Mouse (Mus musculus): ENCODE measurements around the gene Cel.

Gene Cel

GRCm38 (mm10) chr2:28536766-28537633 is 26.2 kb downstream of the Cel start:
- DNase-seq: no peak

GRCm38 (mm10) chr2:28536166-28536565 is 27.0 kb downstream of the Cel start:
- DNase-seq: peak; percentile 33

DNA sequence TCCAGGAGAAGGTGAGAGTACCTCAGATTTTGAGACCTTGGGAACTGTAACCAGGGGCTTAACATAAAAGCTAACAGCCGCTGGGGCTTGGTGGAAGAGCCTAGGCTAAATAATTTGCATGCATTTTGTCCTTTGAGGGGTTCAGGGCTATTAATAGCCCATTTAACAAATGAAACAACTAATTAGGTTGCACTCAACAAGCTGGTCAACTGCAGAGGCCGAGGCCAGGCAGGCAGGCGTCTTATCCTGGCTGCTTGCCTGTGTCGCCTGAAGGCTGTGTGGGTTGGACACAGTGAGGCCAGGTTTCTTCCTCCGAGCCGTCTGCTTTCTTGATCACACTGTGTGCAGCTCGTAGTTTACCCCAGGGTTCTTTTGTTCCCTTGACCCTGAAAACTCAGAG is 27.6 kb downstream of the Cel start:
- DNase-seq: no peak

GRCm38 (mm10) chr2:28535263-28535540 is 28.0 kb downstream of the Cel start:
- DNase-seq: peak; percentile 54

- DNase-seq: peak; percentile 72
Observed at GRCm38 (mm10) chr2:28534436-28535262, 28.6 kb downstream of the Cel start.

DNA sequence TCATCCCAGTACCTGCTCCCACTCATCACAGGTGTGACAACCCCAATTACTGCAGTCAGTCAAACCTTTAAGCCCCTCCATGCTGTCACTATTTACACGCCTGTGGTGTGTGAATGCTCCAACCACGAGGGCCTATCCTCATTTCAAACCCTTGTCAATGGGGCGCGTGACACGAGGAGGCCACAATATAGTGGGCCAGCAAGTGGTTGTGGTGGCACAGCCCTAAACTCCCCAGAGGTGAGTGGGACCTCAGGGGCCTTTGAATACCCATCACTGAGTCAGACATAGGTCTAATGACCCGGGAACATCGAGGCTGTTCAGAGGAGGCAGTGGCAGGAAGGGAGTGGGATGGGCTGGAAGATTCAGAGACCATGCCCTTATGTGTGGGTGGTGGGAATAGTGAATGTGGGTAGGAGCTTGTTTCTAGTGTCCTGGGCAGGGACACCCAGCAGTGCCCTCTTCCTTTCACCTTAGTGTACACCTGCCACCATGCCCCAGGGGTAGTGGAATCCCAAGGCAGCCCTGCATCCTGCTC is 29.2 kb downstream of the Cel start:
- no peak for DNase-seq

DNA sequence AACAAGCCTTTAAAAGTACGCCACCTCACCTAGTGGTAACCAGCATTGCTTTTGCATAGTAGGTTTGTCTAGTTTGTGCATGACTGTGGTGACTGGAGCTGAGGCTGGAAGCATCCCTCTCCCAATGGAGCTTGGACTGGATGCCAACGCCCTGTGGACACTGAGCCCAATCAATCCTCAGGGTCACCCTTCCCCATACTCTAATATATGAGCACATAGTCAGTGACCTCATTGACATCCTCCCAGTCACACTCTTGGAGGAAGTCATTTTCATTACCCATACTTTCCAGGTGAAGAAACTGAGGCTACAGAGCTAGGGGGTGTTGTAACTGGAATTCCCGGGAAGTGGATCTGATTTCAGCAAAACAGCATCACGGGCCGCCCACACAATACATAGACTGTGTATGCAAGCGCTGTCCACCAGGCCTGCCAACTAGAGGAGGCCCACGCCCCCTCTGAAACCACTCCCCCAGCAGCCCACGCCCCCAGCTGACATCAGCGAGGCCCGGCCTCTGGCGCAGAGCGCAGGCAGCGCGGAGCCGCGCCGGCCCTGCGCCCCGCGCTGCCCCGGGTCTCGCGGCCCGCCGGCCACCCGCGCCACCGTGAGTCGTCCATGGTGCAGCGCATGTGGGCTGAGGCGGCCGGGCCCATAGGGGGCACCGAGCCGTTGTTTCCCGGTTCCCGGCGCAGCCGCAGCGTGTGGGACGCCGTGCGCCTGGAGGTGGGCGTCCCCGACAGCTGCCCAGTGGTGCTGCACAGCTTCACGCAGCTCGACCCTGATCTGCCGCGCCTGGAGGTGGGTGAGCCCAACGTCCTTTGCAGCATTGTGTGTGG is 30.0 kb downstream of the Cel start:
- DNase-seq: peak; percentile 93

DNA sequence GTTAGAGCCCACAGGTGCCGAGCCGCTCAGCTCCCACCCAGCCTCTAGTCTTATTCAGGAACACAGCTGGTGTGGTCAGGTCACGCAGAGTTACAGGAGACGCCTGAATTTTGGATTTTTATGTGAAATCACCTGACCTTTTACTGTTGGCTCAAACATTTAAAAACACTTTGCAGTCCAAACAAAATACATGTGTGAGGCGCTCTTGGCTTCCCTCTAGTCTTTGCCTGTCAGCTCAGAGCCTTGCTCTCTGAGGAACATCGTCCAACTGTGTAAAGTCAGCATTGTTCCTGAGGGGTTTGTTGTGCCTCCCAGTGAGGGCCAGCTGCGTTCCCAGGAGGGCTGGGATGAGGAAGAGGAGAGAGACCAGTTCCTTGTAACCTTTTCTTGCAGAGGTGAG is 32.9 kb downstream of the Cel start:
- DNase-seq: no peak

DNA sequence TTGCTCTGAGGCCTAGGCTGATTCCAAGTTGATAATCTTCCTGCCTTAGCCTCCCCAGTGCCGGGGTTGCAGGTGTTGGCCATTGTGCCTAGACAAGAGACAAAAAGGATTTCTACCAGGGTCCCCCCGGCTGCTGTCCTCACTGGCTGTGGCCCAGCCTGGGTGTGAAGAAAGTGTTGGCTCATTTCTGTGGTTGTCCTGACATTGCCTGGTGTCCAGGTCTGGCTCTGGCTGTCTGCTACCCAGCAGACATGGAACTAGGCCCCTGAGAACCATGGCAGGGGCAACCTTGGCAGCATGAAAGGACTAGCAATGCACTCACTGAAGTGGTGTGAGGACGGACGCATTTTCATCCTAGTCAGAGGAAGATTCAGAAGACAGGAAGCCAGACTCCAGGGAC is 33.3 kb downstream of the Cel start:
- DNase-seq: no peak

GRCm38 (mm10) chr2:28528354-28528730 is 34.9 kb downstream of the Cel start:
- DNase-seq: no peak

DNA sequence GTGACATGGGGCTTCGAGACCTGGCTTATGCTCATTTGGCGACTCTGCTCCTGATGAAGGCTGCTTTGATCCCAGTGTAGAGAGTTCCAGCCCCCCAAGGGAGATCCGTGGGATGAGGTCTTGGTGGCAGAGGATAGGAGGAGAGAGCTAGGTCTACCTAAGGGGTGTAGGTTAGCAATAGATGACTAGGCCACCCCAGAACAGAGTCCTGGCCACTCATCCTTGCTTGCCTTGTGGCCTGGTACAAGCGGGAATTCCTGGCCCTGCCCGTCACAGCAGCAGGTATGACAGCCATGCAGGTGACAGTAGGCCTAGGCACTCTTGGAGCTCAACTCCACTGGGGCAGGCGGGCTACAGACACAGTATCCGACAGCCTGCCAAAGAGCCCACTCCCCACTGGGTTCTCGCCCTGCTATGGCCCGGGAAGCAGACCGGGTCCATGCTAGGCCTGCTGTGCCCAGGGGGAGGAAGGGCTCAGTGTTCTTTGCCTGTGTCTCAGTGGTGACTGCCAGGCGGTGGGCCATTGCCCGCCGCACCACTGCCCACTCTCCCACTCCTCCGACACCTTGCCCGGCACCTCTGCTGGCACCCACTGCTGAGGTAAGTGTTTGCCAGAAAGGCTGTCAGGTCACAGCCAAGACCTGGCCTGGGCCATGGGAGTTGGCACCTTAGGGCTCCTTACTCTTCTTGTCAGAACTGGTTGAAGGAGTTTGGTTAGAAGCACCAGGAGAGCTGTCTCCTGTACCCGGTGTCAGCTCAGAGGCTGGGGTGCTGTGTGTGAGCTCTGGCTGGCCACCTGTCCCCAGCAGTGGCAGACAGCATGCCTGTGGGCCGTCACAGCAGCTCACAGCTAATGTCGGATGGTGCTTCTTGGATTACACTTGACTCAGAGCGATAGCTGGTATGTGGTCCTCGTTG is 35.5 kb downstream of the Cel start:
- DNase-seq: no peak

- DNase-seq: peak; percentile 51
Observed at GRCm38 (mm10) chr2:28525943-28526876, 37.0 kb downstream of the Cel start.

- DNase-seq: peak; percentile 79
Observed at GRCm38 (mm10) chr2:28525219-28525942, 37.8 kb downstream of the Cel start.

DNA sequence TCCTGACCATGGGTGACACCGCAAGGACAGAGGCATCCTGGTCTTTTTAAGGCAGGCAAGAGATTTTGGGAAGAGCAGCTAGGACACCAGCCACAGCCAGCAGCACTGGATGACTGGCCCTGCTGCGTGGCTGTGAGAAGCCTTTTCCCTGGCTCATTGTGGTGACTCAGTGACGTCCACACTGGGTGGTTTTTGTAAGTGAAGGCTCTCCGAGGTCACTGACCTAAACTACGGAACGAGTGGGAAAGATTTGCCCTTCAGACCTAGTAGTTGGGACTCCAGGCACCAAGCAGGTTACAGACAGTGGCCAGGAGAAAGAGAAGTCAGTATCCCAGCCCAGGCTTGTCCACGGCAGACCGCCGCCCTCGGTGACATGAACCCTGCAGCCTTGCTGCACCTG is 38.8 kb downstream of the Cel start:
- no peak for DNase-seq

GRCm38 (mm10) chr2:28523643-28524117 is 39.5 kb downstream of the Cel start:
- DNase-seq: peak; percentile 47

DNA sequence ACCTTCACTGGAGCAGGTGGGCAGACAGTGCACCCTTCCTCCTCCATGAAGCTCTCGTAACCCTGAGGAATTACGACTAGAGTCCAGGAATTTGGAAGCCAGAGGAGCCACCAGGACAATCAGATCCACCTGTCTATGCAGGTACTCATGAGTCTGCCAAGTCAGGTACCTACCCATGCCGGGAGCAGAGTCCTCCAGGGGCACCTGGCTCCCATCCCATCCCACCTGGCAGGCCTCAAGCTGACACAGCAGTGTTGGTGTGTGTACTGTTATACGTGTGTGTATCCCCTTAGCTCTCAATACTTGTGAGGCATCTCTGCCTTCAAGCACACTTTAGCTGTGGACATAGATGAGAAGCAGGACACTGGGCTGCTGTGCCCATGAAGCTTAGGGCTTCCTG is 41.0 kb downstream of the Cel start:
- DNase-seq: no peak

- no peak for DNase-seq
Observed at GRCm38 (mm10) chr2:28521571-28522151, 41.5 kb downstream of the Cel start.

DNA sequence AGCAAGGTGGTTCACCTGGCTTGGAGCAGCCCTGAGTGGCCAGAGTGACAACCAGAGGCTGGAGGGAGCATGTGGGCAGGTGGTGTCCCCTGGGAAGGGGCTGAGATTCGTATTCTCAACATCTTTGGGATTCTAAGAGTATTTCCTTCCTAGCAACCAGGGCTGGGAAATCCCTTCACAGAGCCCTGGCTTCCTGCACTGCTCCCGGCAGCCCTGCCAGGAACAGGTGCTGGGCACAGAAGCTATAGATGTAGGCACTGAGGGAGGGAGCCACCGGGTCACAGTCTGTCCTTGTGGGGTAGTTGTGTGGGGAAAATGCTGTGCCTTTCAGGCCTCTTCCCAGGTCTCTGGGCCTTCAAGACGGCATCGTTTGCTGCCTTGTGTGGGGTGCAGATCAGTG is 42.6 kb downstream of the Cel start:
- no peak for DNase-seq

- DNase-seq: no peak
Observed at GRCm38 (mm10) chr2:28518231-28518630, 45.0 kb downstream of the Cel start.
